Mouse (Mus musculus) hindbrain, postnatal 0 days (tissue): ENCODE data around the gene Rab29. TPM values are rescaled to one million over a fixed set of nuclear protein-coding genes. Genes with fewer than 3 reads are reported as not detected.

Source experiments
- ATAC-seq: fragments of 200-750 bp; cut with Nextera tagmentation; 2 replicates; pipeline ENCODE4 v1.8.0; 2017; ENCODE audit warnings: mild to moderate bottlenecking, moderate TSS enrichment, moderate library complexity
- DNase-seq: peaks from one replicate; pipeline ENCODE4 v3.0.0-alpha.2; 2015; ENCODE audit warnings: low spot score
- H3K27ac ChIP-seq: fragments of 300-500 bp; sonication (generic); 2 replicates; pipeline ENCODE4 v1.5.1; 2014; ENCODE audit warnings: mild to moderate bottlenecking
- H3K27me3 ChIP-seq: fragments of 300-500 bp; sonication (generic); 2 replicates; pipeline ENCODE4 v1.6.1; 2014; ENCODE audit warnings: low read length, mixed read lengths; ENCODE audit not compliant: insufficient read depth
- H3K36me3 ChIP-seq: fragments of 300-500 bp; sonication (generic); 2 replicates; pipeline ENCODE4 v1.6.1; 2014; ENCODE audit warnings: low read length, mixed read lengths; ENCODE audit not compliant: insufficient read depth
- H3K4me1 ChIP-seq: fragments of 300-500 bp; sonication (generic); 2 replicates; pipeline ENCODE4 v1.6.1; 2014; ENCODE audit warnings: antibody characterized with exemption, low read length, mixed read lengths; ENCODE audit not compliant: insufficient read depth
- H3K4me2 ChIP-seq: fragments of 300-500 bp; sonication (generic); 2 replicates; pipeline ENCODE4 v1.6.1; 2014; ENCODE audit warnings: low read depth, mild to moderate bottlenecking, low read length, moderate library complexity, mixed read lengths
- H3K4me3 ChIP-seq: fragments of 300-500 bp; sonication (generic); 2 replicates; pipeline ENCODE4 v1.5.1; 2014; ENCODE audit warnings: low read length
- H3K9ac ChIP-seq: fragments of 300-500 bp; sonication (generic); replicated peaks from 2 replicates; pipeline ENCODE4 v1.6.1; 2014; ENCODE audit warnings: mild to moderate bottlenecking, low read length, moderate library complexity, mixed read lengths
- H3K9me3 ChIP-seq: fragments of 300-500 bp; sonication (generic); 2 replicates; pipeline ENCODE4 v1.6.1; 2016; ENCODE audit warnings: low read length, mixed read lengths
- CTCF ChIP-seq: IDR thresholded peaks from 2 replicates; pipeline ENCODE4 v1.5.1; 2016; ENCODE audit warnings: antibody characterized with exemption, control low read depth, low read depth
- WGBS: fragments of 180-500 bp; shearing (Covaris S2); extraction: QIAGEN DNeasy Blood & Tissue Kit; methylation state at CpG from one replicate; pipeline ENCODE4 v1.1.7; 2014; 5-methylcytosine and 5-hydroxymethylcytosine counted together
- polyA plus RNA-seq: library from polyadenylated mRNA; unstranded; fragments of >200 nt; fragmentation: Nextera tagmentation; extraction: Ambion mirVana; gene quantifications from 2 replicates; pipeline ENCODE4 v1.2.1, GENCODE M21; 2015
- total RNA-seq: library from RNA; depleted of rRNA; stranded (reverse); fragments of >200 nt; gene quantifications from 2 replicates; pipeline ENCODE4 v1.2.3, GENCODE M21; 2014

The Rab29 gene
- total and polyA plus RNA-seq, 2 experiments from 2014 or later: 6.4 to 8.9 TPM

GRCm38 (mm10) chr1:131824528-131825181, 42.4 kb upstream of the Rab29 start:
- no peak overlapping the region for H3K27ac ChIP-seq
- no peaks in the 10 kb centered on the region for H3K27me3 ChIP-seq
- no peaks in the 10 kb centered on the region for H3K9me3 ChIP-seq
- H3K4me2 ChIP-seq: no peak overlapping the region
- no peak for TF ChIP-seq CTCF
- 89% methylated on average over 11 of the region's 11 CpGs for WGBS
- no peak overlapping the region for H3K9ac ChIP-seq
- DNase-seq: no peak
- ATAC-seq: no peak
- H3K4me3 ChIP-seq: no peak overlapping the region
- peaks cover 15% of the 10 kb centered on the region for H3K4me1 ChIP-seq
- H3K36me3 ChIP-seq: no peaks in the 10 kb centered on the region

- peak within 1 kb of the TSS; percentile 93 for H3K9ac ChIP-seq
- H3K4me2 ChIP-seq: peak within 1 kb of the TSS; percentile 71
- no peak for DNase-seq
- H3K9me3 ChIP-seq: no peaks in the 10 kb centered on the region
- H3K27ac ChIP-seq: peak within 1 kb of the TSS; percentile 93
- no peak for ATAC-seq
- WGBS: 2% methylated on average over 25 of the region's 25 CpGs
- TF ChIP-seq CTCF: no peak
- no peaks in the 10 kb centered on the region for H3K27me3 ChIP-seq
- no peaks in the 10 kb centered on the region for H3K36me3 ChIP-seq
- H3K4me1 ChIP-seq: peaks cover 24% of the 10 kb centered on the region
- H3K4me3 ChIP-seq: peak within 1 kb of the TSS; percentile 86
Observed at GRCm38 (mm10) chr1:131827207-131827786, 39.7 kb upstream of the Rab29 start, which contains the start of gene Slc41a1. Gene Slc41a1, plus strand, starts transcription at chr1:131827493.

GRCm38 (mm10) chr1:131827787-131828258, 39.2 kb upstream of the Rab29 start:
- no peaks in the 10 kb centered on the region for H3K27me3 ChIP-seq
- H3K4me2 ChIP-seq: peak overlapping the region; percentile 71
- no peak for TF ChIP-seq CTCF
- peak; percentile 97 for ATAC-seq
- H3K4me3 ChIP-seq: peak overlapping the region; percentile 86
- H3K27ac ChIP-seq: peak overlapping the region; percentile 93
- H3K9me3 ChIP-seq: no peaks in the 10 kb centered on the region
- peaks cover 24% of the 10 kb centered on the region for H3K4me1 ChIP-seq
- peak overlapping the region; percentile 93 for H3K9ac ChIP-seq
- H3K36me3 ChIP-seq: no peaks in the 10 kb centered on the region
- peak; percentile 98 for DNase-seq
- WGBS: under 1% methylated on average over 32 of the region's 36 CpGs

- DNase-seq (peak; percentile 49), ATAC-seq (peak; percentile 58)
- H3K4me2 ChIP-seq: peak overlapping the region; percentile 71
- H3K4me1 ChIP-seq: peaks cover 24% of the 10 kb centered on the region
- WGBS: 1% methylated on average over 17 of the region's 22 CpGs
- H3K27me3 ChIP-seq: no peaks in the 10 kb centered on the region
- H3K9ac ChIP-seq: peak overlapping the region; percentile 93
- no peaks in the 10 kb centered on the region for H3K9me3 ChIP-seq
- no peaks in the 10 kb centered on the region for H3K36me3 ChIP-seq
- no peak for TF ChIP-seq CTCF
- H3K27ac ChIP-seq: peak overlapping the region; percentile 93
- peak overlapping the region; percentile 86 for H3K4me3 ChIP-seq
Observed at GRCm38 (mm10) chr1:131828297-131829126, 38.5 kb upstream of the Rab29 start.

- peak overlapping the region; percentile 71 for H3K4me2 ChIP-seq
- H3K36me3 ChIP-seq: no peaks in the 10 kb centered on the region
- TF ChIP-seq CTCF: no peak
- H3K27me3 ChIP-seq: no peaks in the 10 kb centered on the region
- H3K4me3 ChIP-seq: peak overlapping the region; percentile 86
- peak overlapping the region; percentile 93 for H3K9ac ChIP-seq
- WGBS: 33% methylated on average over 5 of the region's 5 CpGs
- H3K9me3 ChIP-seq: no peaks in the 10 kb centered on the region
- no peak for DNase-seq
- H3K4me1 ChIP-seq: peaks cover 24% of the 10 kb centered on the region
- no peak for ATAC-seq
- peak overlapping the region; percentile 93; the same call in 1 of the 2 replicates for H3K27ac ChIP-seq
Observed at GRCm38 (mm10) chr1:131829279-131829678, 37.7 kb upstream of the Rab29 start.

- Histone ChIP-seq H3K27me3 (no peaks in the 10 kb centered on the region), H3K36me3 (no peaks in the 10 kb centered on the region), H3K9ac (no peak overlapping the region), H3K4me3 (no peak overlapping the region), H3K9me3 (no peaks in the 10 kb centered on the region), H3K4me2 (peak overlapping the region; percentile 28; the same call in 1 of the 2 replicates), H3K27ac (0 out of 2 replicates have a peak overlapping the region, but pooled peaks have one; percentile 1), H3K4me1 (peaks cover 24% of the 10 kb centered on the region)
- no peak for TF ChIP-seq CTCF
- 87% methylated on average over 15 of the region's 15 CpGs for WGBS
- ATAC-seq: no peak
- DNase-seq: no peak
Observed at GRCm38 (mm10) chr1:131830561-131830960, 36.5 kb upstream of the Rab29 start.
